Mouse (Mus musculus) yolk sac, embryonic 10.5 days (tissue): ENCODE results near the gene Ercc1.

Experiments used
- DNase-seq: peaks from one replicate; pipeline ENCODE4 v3.0.0-alpha.2; 2017; ENCODE audit warnings: low spot score

The Ercc1 gene

DNA sequence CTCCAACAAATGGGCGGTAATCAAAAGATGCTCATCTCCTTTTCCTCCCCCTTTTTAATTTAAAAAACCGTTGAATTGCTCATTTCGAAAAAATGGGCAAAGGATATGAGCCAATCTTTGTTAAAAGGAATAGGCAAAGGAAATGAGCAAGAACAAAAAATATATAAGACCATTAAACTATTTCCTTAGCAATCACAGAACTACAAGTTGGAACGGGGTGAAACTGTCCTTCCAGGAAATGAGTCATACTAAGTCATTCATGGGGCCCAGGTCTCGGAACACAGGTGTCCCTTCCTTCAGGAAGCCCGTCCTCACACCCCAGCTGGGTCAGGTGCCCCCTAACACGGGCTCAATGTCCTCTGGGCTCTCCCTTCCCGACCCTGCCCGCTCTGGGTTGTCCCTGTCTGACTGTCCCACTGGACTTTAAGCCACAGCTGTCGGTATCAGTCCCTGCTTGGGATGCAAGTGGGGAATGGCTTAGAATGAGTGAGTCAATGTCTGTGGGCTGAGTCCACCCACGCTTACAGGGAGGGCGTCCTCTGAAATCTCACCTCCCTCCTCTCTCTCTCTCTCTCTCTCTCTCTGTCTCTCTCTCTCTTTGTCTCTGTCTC lies at the start of gene Ercc1:
TSS of gene Ercc1 (plus strand) at position 542 of the 611 bp plus-strand sequence.
- no peak for DNase-seq

DNA sequence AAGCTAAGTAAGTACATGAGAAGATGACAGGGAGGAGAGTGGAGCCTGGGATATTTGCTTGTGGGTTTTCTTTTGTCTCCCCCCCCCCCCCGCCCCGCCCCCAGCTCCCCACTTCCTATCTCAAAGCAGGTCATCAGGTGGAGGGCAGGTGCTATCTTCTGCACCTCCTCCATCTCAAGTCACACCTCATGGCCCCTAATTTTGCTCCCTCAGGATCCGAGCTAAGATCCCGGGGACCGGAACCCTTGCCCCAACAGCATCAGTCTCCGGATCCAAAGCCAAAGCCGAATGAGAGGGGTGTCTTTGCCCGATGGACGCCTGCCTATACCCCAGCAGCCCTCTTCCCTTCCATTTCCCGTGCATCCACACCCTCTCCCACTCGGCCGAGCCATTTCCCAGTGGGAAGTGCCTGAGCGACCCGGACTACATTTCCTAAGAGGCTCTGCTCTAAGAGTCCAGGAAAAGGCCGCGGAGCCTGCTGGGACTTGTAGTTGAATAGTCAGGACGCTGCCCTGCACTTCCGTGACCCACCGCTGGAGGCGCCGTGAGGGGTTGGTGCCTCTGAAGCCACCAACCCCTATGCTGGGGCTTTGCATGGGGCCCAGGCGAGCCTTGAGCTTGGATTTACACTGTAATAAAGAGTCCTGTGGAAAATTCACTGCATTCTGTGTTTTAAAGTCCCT lies 48.9 kb upstream of the Ercc1 start:
- peak; percentile 85 for DNase-seq

DNA sequence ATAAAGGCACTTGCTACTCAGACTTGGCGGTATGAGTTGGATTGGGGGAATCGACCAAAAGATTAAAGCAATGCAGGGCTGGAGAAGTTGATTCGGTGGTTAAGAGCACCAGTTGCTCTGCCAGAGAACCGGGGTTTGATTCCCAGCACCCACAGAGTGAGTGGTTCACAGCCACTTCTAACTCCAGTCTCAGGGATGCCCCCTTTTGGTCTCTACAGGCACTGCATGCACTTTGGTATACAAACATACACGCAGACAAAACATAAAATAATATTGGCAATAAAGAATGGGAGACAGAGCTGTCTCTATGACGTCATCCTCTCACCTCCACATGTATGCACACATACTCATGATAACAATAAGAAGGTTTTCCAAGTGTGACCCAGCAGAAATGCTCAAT lies 47.5 kb upstream of the Ercc1 start:
- DNase-seq: no peak

DNA sequence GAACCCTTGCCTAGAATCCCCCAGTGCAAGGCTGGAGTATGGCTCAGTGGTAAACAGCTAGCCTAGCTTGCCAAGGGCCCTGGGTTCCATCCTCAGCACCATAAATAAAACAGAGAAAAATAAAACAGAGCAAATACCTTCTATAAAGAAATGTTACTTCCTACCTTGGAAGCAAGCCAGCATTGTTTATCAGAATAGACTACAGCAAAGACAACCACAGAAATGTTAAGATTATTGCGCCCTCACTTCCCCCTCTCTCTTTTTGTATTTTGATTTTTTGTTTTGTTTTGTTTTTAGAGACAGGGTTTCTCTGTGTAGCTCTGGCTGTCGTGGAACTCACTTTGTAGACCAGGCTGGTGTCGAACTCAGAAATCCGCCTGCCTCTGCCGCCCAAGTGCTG lies 46.8 kb upstream of the Ercc1 start:
- DNase-seq: no peak

DNA sequence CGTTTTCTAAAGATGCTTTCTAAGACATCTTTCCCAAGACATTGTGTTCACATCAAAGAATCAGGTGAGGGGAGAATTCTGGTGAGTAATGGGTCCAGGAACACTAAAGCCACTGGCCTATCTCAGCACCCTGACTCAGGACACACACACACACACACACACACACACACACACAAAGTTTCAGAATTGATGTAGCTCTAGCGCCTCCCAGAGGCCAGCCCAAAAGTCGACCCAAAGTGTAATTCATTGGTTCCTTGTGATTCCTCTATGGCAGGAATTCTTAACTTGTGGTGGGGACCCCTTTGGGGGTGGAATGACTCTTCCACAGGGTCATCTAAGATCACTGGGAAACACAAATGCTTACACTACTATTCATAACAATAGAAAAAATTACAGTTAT lies 45.4 kb upstream of the Ercc1 start:
- no peak for DNase-seq

DNA sequence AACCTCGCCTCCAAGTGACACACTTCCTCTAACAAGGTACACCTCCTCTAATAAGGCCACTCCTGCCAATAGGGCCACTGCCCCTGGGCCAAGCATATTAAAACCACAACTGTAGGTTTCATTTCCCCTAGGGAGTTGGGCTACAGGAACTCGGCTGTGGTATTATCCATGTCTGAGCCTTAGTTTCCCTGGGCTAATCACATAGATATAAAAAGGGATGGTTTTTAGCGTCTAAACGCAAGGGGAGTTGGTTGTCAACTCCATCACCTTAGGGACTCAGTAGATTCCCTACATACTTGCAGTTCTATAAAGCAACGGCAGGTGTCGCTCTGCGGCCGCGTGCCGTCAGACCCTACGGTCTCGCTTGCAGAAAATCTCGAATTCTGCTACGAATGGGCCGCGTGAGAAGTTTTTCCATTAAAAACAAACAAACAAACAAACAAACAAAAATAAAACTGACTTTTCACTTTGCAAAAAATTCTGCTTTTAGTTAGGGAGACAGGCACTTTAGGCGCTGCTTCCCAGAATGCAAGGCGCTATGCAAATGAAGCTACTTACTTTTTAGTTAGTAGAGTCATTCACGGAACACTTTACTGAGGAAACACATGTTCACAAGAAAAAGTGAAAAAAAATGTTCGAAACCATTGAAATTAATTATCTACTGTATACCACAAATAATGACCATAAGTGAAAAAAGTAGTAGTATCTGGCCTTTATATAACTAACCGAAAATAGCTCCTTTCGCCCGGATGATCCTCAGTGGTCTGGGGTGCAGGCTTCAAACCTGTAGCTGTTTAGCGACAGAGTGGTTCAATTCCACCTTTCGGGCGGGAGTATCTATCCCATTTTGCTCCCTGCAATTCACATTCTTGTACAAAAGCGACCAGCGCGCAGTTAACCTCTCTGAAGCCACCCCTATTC lies 43.8 kb upstream of the Ercc1 start:
- peak; percentile 78 for DNase-seq

DNA sequence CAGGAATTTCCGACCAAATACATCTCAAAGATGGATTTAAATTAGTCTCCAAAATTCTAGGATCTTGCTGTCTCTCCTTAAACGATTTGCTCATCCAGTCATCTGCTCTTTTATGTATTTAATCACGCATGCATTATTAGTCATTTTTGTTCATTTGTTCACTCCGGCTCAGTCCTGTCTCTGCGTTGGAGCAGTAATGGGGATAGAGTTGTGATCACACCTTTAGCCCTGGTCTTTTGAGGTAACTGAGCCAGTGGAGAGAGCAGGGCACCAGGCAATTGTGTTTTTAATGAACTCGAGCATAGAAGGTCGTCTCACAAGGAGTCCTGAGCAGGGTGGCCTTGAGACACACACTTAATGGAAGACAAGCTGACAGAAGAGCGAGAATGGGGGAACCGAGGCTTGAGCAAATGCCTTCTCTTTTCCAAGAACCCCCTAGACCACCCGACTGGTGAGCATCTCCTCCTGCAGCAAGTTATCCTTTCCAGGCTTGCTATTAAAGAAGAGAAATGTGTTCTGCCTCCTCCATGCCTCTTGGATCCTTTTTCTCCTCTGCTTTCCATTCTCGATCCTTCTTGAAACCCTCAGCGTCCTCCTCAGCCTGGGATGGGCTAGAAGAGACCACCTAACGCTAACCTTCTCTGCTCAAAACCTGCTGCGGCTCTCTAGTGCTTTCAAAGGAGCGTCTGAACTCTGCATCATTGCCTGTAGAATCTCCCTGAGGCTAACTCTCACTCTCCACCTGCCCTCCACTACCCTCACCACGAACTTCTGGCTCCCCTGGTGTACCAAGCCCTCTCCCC lies 42.9 kb upstream of the Ercc1 start:
- no peak for DNase-seq

DNA sequence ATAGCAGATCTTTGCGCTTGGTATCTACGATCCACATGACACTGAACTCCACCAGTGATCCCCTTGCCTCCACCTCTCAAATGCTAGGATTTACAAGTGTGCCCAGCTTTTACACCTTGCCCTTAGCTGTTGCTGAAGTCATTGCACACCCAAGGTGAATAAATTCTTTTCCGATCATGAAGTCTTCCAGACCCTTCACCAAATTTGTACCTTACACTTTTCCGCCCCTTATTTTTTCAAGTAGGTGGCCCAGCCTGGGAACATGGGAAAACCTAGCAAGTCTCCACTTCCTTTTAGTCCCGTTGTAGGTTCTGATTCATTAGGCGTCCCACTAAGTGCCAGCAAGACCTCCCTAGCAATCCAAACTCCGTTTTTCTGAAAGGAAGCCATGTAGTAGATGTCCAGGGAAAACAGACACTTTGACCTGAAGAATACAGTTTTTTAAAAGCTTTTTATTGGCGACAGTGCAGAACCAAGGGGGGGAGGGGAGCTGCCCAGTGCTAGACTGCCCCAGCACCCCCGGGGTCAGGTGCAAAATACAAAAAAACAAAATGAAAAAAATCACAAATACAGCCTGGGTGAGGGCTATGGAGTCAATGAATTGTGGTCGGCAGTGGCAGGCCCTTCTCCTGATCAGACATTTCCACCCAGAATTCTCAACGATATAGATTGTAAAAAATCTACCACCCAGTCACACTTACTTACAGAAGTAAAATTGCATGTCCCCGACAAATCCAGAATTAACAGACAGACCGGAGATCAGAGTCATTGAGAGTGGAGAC lies 42.1 kb upstream of the Ercc1 start:
- no peak for DNase-seq

DNA sequence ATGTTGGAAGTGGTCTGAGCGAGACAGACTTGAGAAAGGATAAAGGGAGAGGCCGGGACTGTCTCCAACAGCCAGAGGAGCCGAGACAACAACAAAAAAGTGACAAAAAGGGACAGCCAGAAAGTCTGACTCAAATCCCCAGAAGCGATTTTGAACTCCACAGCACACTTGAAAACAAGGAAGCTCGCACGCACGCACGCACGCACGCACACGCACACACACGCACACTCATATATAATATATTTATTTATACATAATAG lies 41.6 kb upstream of the Ercc1 start:
- no peak for DNase-seq

DNA sequence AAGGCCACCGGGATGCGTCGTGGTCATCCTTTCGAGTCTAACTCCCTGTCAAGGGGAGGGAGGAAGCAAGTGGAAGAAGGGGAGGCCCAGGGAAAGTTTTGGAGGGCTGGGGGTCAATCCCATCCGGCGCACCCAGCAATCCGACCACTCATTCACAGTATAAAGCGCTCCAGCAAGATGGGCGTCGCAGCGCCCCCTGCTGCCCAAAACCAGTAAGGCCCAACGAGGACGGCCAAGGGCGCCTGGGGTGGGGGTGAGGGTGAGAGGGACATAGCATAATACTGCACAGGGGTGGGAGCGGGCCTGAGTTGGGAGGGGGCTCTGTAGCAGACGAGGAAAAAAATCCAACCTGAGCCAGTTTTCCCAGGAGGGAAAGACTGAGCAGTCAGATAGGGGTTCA lies 40.8 kb upstream of the Ercc1 start:
- DNase-seq: no peak

DNA sequence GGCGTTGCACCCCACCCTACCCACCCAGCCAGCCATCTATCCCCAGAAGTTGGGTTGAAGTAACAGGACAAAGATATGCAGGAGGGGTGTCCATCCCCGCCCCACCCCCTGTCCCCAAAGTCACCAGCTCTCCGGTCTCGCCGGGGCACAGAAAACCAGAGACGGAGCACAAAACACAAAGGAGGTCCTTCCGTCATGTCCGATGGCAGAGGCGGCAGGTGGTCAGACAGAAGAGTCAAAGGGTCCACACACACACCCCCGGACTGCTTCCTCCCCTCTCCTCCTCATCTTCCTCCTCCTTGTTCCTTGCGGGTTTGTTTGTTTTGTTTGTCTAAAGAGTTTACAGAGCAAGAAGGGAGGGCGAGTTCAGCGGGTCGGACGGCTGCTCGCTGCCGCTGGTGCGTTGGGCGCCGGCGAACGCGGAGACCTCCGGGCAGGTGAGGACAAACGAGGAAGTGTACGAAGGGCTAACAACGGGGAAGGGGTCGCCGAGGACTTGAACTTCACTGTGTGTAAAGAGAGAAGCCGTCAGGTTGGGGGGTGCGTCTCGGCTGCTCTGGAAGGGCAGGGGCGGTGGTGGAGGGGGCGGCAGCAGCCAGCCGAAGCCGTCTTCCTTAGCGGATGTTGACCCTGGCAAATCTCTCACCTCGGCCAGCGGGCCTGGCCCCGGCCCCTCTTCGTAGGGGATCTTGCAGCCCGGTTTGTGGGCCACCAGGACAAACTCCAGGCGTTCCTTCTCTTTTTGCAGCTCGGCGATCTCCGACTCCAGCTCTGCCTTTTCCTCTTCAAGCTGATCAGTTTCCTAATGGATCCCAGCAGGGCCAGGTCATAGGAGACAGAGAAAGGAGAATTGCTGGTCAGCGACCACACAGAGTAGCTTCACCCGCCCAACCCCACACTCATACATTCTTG lies 39.8 kb upstream of the Ercc1 start:
- no peak for DNase-seq

DNA sequence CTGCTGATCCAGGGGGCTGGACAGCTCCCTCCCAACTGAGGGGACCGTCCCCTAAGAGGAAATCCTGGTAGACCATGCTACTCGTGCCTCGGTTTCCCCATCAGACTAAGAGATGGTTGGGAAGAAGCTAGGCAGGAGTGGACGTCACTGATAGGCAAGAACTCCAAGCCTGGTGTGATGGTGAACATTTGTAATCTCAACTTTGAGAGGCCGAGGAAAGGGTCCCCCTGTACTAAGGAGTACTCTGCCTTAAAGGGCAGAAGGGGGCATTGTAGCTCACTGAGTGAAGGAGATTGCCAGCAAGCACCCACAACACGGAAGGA lies 39.2 kb upstream of the Ercc1 start:
- DNase-seq: no peak

DNA sequence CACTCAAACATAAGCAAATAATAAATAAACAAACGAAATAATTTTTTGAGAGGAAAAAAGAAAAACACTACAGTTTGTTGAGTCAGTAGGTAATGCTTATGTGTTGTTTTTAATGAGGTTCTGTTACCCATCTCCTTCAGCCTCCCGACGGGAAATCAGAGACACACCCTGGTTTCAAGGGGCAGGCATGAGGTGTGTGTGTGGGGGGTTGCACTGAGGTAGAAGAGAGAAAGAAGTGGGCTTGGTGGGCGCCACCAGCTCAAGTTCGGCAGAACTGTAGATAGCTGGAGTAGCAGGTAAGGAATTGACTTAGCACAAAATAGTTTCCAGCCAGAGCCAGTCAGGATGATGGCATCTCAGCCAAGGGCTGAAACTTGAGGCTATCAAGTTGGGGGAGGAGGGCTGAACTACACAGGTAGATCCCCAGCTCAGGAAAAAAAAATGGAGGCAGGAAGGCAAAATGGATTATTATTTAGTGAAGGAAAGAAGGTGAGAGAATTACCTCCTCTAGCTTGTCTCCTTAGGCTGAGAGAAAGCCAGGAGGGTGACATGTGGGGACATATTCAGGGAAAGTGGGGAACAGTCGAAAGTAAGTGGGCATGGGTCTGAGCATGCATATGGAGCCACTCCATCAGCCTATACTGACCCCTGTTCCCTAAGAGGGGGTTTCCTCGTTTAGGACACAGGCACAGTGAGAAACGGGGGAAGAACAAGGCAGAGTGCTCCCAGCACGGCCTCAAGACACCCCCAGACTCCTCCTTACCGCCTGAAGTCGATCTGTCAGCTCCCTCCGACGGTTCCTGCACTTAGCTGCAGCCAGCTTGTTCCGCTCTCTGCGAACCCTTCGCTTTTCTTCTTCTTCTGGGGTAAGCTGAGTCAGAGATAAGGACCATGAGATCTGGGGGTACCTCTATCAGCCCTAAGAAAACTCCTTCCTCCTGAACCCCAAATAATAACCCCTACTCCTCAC lies 38.5 kb upstream of the Ercc1 start:
- no peak for DNase-seq

DNA sequence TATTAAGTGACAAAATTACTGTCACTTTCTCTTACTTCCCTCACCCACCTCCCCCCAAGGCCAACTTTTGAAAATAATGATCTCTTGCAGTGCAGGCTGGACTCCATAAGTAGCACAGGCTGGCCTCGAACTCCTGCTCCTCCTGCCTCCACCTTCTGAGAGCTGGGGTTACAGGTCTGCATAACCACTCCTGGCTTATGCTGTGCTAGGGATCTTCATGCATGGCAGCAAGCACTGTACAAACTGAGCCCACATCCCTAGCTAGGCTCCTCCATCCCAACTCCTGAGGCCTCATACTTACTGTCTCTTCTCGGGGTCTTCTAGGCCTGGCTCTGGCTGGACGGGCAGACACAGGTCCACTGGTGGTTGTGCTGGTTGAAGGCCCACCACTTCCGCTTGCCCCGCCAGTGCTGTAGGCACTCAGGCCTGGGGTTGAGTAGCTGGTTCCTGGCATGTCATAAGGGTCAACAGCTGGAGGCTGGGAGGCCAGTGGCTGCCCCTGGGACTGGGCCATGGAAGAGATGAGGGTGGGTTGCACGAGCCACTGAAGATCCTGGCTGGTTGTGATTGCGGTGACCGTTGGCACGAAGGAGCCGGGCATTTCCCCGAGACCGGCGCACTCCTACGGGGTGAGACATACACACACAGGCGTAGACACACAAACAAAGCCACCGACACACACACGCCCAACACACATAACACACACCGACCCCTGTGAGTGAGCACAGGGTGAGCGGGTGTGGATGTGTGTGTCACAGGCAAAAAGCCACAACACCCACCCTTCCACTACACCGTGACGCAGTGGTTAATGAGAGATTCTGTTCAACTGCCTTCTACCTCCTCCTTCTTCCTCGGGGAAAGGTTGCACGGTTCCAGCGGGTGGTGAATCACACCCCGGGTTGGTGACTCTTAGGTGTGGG lies 37.5 kb upstream of the Ercc1 start:
- no peak for DNase-seq

DNA sequence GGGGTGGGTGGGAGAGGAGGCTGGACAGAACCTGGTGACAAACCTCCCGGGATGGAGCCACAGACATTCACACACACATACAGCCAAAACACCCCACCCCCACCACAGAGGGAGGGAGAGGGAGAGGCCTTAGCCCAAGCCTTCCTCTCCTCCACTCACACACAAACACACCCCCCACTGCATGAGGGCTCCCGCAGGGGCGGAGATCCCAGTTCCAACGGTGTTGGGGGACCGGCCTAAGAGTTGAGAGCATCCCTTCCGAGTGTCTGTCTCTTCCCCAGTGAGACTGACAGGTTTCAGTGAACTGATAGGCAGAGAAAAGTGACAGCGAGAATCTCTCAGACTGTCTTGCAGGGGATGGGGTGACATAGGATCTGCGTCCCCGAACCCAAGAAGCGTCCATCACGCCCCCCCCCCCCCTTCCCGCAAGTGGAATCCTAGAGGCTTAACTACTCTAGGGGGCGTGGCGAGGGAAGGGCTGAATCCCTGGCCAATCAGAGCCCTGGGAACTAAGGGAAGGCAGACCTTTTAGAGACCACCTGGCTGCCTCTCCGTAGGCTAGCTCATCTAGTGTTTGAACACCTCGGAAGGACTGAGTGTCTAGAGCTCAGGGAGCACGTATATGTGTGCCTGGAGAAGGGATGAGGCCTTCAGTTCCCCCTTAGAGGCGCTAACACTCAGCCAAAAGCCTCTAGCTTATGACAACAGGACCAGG lies 36.7 kb upstream of the Ercc1 start:
- peak; percentile 61 for DNase-seq

DNA sequence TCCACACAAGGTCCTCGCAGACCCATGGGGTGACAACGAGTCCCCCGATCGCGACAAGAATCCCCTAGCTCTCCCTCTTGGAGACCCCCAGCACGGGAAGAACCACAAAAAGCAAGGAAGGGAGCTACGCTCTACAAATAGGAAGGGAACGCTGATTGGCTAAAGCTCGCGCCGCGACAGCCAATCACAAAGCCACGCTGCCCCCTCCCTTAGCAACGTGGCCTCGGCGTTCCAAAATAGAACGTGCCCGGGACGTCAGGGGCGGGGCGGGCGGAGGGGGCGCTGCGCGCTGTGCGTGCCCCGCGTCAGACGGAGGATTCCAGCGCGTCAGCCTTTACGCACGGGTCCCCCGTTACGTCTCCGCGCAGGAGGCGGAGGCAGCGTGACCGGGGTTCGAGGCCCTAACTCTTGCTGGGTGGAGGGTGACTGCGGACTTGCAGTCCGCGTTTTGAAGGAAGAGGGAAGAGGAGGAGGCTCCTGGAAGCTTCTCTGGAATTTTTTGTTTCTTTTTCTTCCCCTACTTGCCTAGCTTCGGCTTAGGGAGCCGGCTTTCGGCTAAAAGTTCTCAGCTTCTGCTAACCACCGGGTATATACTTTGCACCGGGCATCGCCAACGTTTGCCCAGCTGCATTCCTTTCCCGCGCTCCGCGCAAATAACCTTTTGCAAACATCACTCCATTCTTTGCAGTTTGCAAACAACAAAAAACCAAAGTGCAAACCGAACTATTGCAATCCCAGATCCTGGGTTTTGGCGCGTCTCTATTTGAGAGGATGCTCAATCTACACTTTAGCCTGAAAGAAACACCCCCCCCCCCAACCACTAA lies 35.9 kb upstream of the Ercc1 start:
- DNase-seq: peak; percentile 94
